Mouse (Mus musculus) erythroid progenitor cell, adult 5-6 weeks (primary cell): ENCODE results near the gene Cops6. TPM values are rescaled to one million over a fixed set of nuclear protein-coding genes. Genes with fewer than 3 reads are reported as not detected.

Experiments used
- ATAC-seq: replicated peaks from 2 replicates; pipeline ENCODE4 v1.8.0; 2016; ENCODE audit warnings: moderate number of reproducible peaks, mild to moderate bottlenecking, moderate TSS enrichment, inconsistent platforms; ENCODE audit not compliant: poor library complexity, low FRiP score, severe bottlenecking
- total RNA-seq, 2 experiments: library from RNA; stranded (forward) in 1 of 2; stranded (reverse) in 1 of 2; fragments of 150-400 nt in 1 of 2; fragments of 186-747, 209-891 nt in 1 of 2; gene quantifications; 2 replicates each; pipeline versions ENCODE4 v1.2.3 to v1.2.4; 2015 to 2017; ENCODE audit warnings: low replicate concordance in 2 of 2

Cops6 gene
- total RNA-seq, 2 experiments from 2014 or later = 10.1 to 54.1 TPM

- ATAC-seq = peak; percentile 86
These were observed 26.2 kb downstream of the Cops6 start, which contains the start of the genes Taf6 and Cnpy4 for GRCm38 (mm10) chr5:138186950-138187638. Gene Taf6 (minus strand): TSS chr5:138187451. Gene Cnpy4 (plus strand): TSS chr5:138187485.

GRCm38 (mm10) chr5:138187661-138188306 is 26.9 kb downstream of the Cops6 start:
- peak; percentile 86 for ATAC-seq

- ATAC-seq = peak; percentile 92
These were observed 33.2 kb downstream of the Cops6 start, which contains the start of gene Mblac1 for GRCm38 (mm10) chr5:138193771-138194727. Gene Mblac1 (plus strand): TSS chr5:138194314.

- ATAC-seq = peak; percentile 32; the same call in 1 of the 2 replicates
These were observed 34.0 kb downstream of the Cops6 start for GRCm38 (mm10) chr5:138194755-138195345.

- no peak for ATAC-seq
These were observed 34.6 kb downstream of the Cops6 start for GRCm38 (mm10) chr5:138195463-138195862.

GRCm38 (mm10) chr5:138199576-138199975 is 38.7 kb downstream of the Cops6 start:
- ATAC-seq = no peak

GRCm38 (mm10) chr5:138202086-138202485 is 41.2 kb downstream of the Cops6 start:
- no peak for ATAC-seq

GRCm38 (mm10) chr5:138207253-138207652 is 46.4 kb downstream of the Cops6 start:
- ATAC-seq = no peak

- ATAC-seq = no peak
These were observed 47.0 kb downstream of the Cops6 start for GRCm38 (mm10) chr5:138207873-138208272.

Other genes with a start within 250 kb of the Cops6 start
- gene Cyp3a13, start 239.5 kb upstream of the Cops6 start, total RNA-seq (2015; ENCODE audit: low replicate concordance) = not detected in 2 replicates
- gene Cyp3a13, start 239.5 kb upstream of the Cops6 start, total RNA-seq (2017; ENCODE audit: low replicate concordance) = not detected in 2 replicates
- not detected in 2 replicates for gene Gjc3, start 198.0 kb upstream of the Cops6 start, total RNA-seq (2015; ENCODE audit: low replicate concordance)
- not detected in 2 replicates for gene Gjc3, start 198.0 kb upstream of the Cops6 start, total RNA-seq (2017; ENCODE audit: low replicate concordance)
- not detected in 2 replicates for gene Azgp1, start 179.6 kb upstream of the Cops6 start, total RNA-seq (2015; ENCODE audit: low replicate concordance)
- gene Azgp1, start 179.6 kb upstream of the Cops6 start, total RNA-seq (2017; ENCODE audit: low replicate concordance) = not detected in 2 replicates
- gene Smok3a, start 139.8 kb upstream of the Cops6 start, total RNA-seq (2015; ENCODE audit: low replicate concordance) = not detected in 2 replicates
- gene Smok3a, start 139.8 kb upstream of the Cops6 start, total RNA-seq (2017; ENCODE audit: low replicate concordance) = not detected in 2 replicates
- gene Smok3b, start 139.6 kb upstream of the Cops6 start, total RNA-seq (2015; ENCODE audit: low replicate concordance) = not detected in 2 replicates
- not detected in 2 replicates for gene Smok3b, start 139.6 kb upstream of the Cops6 start, total RNA-seq (2017; ENCODE audit: low replicate concordance)
- gene Smok3c, start 107.9 kb upstream of the Cops6 start, total RNA-seq (2015; ENCODE audit: low replicate concordance) = not detected in 2 replicates
- gene Smok3c, start 107.9 kb upstream of the Cops6 start, total RNA-seq (2017; ENCODE audit: low replicate concordance) = not detected in 2 replicates
- 12.6 and 20.5 TPM in 2 replicates for gene Zkscan1, start 76.0 kb upstream of the Cops6 start, total RNA-seq (2015; ENCODE audit: low replicate concordance)
- 14.4 and 16.7 TPM in 2 replicates for gene Zkscan1, start 76.0 kb upstream of the Cops6 start, total RNA-seq (2017; ENCODE audit: low replicate concordance)
- 14.7 and 16.6 TPM in 2 replicates for gene Zscan21, start 44.2 kb upstream of the Cops6 start, total RNA-seq (2015; ENCODE audit: low replicate concordance)
- gene Zscan21, start 44.2 kb upstream of the Cops6 start, total RNA-seq (2017; ENCODE audit: low replicate concordance) = 5.7 and 12.6 TPM in 2 replicates
- gene Zfp113, start 5.3 kb upstream of the Cops6 start, total RNA-seq (2015; ENCODE audit: low replicate concordance) = 3.4 and 8.6 TPM in 2 replicates
- 2.0 and 4.1 TPM in 2 replicates for gene Zfp113, start 5.3 kb upstream of the Cops6 start, total RNA-seq (2017; ENCODE audit: low replicate concordance)
- 9.6 and 16.2 TPM in 2 replicates for gene Ap4m1, start 10.9 kb downstream of the Cops6 start, total RNA-seq (2015; ENCODE audit: low replicate concordance)
- 18.1 and 19.4 TPM in 2 replicates for gene Ap4m1, start 10.9 kb downstream of the Cops6 start, total RNA-seq (2017; ENCODE audit: low replicate concordance)
- 218 and 223 TPM in 2 replicates for gene Mcm7, start 11.4 kb downstream of the Cops6 start, total RNA-seq (2015; ENCODE audit: low replicate concordance)
- gene Mcm7, start 11.4 kb downstream of the Cops6 start, total RNA-seq (2017; ENCODE audit: low replicate concordance) = 304 and 424 TPM in 2 replicates
- gene Taf6, start 26.4 kb downstream of the Cops6 start, total RNA-seq (2015; ENCODE audit: low replicate concordance) = 40.4 and 42.3 TPM in 2 replicates
- gene Taf6, start 26.4 kb downstream of the Cops6 start, total RNA-seq (2017; ENCODE audit: low replicate concordance) = 21.8 and 30.3 TPM in 2 replicates
- gene Cnpy4, start 26.4 kb downstream of the Cops6 start, total RNA-seq (2015; ENCODE audit: low replicate concordance) = 13.0 and 23.8 TPM in 2 replicates
- gene Cnpy4, start 26.4 kb downstream of the Cops6 start, total RNA-seq (2017; ENCODE audit: low replicate concordance) = 23.5 and 29.3 TPM in 2 replicates
- 0.72 TPM in 1 of 2 replicates, not detected in the other for gene Mblac1, start 33.2 kb downstream of the Cops6 start, total RNA-seq (2015; ENCODE audit: low replicate concordance)
- 0.53 and 1.4 TPM in 2 replicates for gene Mblac1, start 33.2 kb downstream of the Cops6 start, total RNA-seq (2017; ENCODE audit: low replicate concordance)
- gene Nxpe5, start 64.8 kb downstream of the Cops6 start, total RNA-seq (2015; ENCODE audit: low replicate concordance) = 0.84 and 1.1 TPM in 2 replicates
- gene Nxpe5, start 64.8 kb downstream of the Cops6 start, total RNA-seq (2017; ENCODE audit: low replicate concordance) = 0.39 TPM in 1 of 2 replicates, not detected in the other
- 22.3 and 26.4 TPM in 2 replicates for gene Lamtor4, start 94.4 kb downstream of the Cops6 start, total RNA-seq (2015; ENCODE audit: low replicate concordance)
- gene Lamtor4, start 94.4 kb downstream of the Cops6 start, total RNA-seq (2017; ENCODE audit: low replicate concordance) = 4.6 and 5.4 TPM in 2 replicates
- 15.5 and 16.8 TPM in 2 replicates for gene BC037034, start 103.0 kb downstream of the Cops6 start, total RNA-seq (2015; ENCODE audit: low replicate concordance)
- 7.6 and 8.9 TPM in 2 replicates for gene BC037034, start 103.0 kb downstream of the Cops6 start, total RNA-seq (2017; ENCODE audit: low replicate concordance)
- not detected in 2 replicates for gene Gal3st4, start 111.8 kb downstream of the Cops6 start, total RNA-seq (2015; ENCODE audit: low replicate concordance)
- gene Gal3st4, start 111.8 kb downstream of the Cops6 start, total RNA-seq (2017; ENCODE audit: low replicate concordance) = not detected in 2 replicates
- gene Gm43720, start 118.9 kb downstream of the Cops6 start, total RNA-seq (2015; ENCODE audit: low replicate concordance) = not detected in 2 replicates
- not detected in 2 replicates for gene Gm43720, start 118.9 kb downstream of the Cops6 start, total RNA-seq (2017; ENCODE audit: low replicate concordance)
- gene Gpc2, start 118.9 kb downstream of the Cops6 start, total RNA-seq (2015; ENCODE audit: low replicate concordance) = not detected in 2 replicates
- 0.39 TPM in 1 of 2 replicates, not detected in the other for gene Gpc2, start 118.9 kb downstream of the Cops6 start, total RNA-seq (2017; ENCODE audit: low replicate concordance)
- gene Stag3, start 119.2 kb downstream of the Cops6 start, total RNA-seq (2015; ENCODE audit: low replicate concordance) = 52.4 and 92.6 TPM in 2 replicates
- 51.5 and 56.2 TPM in 2 replicates for gene Stag3, start 119.2 kb downstream of the Cops6 start, total RNA-seq (2017; ENCODE audit: low replicate concordance)
- not detected in 2 replicates for gene Pvrig, start 180.9 kb downstream of the Cops6 start, total RNA-seq (2015; ENCODE audit: low replicate concordance)
- not detected in 2 replicates for gene Pvrig, start 180.9 kb downstream of the Cops6 start, total RNA-seq (2017; ENCODE audit: low replicate concordance)